Comparison of ENCODE assay signal across 7 mouse cellular contexts in the genomic region with DNA sequence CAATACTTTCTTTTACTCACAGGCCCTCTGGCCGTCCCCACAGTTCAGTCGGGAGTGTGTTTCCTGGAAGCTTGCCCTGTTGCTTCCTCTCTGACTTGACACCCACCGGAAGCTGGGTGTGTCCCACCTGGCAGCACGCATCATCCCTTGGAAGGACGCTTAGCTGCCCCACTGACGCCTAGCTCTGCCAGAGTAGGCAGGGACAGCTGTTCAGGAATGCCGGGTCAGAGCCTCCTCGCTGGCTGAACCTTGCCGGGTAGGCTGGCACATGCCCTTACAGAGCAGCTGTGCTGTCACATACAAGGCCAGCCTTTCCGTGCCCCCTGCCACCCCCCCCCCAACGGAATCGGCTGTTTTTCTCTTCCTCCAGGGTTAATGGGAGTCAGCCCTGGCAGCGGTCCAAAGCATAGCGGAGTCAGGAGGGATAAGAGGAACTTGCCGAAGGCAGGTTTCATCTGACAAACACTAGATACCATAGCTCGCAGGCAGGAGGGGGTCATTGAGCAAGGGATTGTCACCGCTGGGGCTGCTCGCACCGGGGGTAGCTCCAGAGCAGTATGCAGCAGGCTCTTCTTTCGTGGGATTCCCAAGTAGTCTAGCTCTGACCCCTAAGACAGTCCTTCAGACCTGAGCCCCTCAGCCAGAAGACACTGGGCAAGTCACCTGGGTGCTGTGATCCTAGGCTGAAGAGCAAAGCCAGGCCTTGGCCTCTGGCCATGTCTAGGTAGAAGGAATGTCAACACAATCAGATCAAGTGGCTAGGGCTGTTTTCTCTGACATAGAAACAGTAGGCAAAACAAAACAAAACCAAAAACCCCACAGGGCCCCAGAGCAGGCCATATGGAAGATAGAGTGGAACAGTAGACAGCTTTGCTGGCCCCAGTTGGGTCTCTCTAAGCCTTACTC. TPM values are rescaled to one million over a fixed set of nuclear protein-coding genes. Genes with fewer than 3 reads are reported as not detected.
A peak's percentile ranks its signal among the peaks of the same experiment; 100 is the strongest.
DNase-seq lines count a peak whose midpoint lies in the region; ATAC-seq and TF ChIP-seq lines count a peak whose summit lies in the region.

No protein-coding gene starts in this region.

- DNase-seq in ZHBTc4 (ENCODE audit: low read depth, low spot score), result peak; percentile 28
- peak; percentile 86 for DNase-seq in gastrocnemius, adult 2 months
- DNase-seq in liver, adult 2 months (ENCODE audit: extremely low read depth, low read depth, low spot score), result peak; percentile 71
- peak; percentile 55 for DNase-seq in naive thymus-derived CD4-positive, alpha-beta T cell, adult 2 months (ENCODE audit: low read depth)
- peak; percentile 42 for DNase-seq in yolk sac, embryonic 10.5 days (ENCODE audit: low spot score)

- H3K36me3 ChIP-seq in hindbrain, embryonic 13.5 days, result no peaks in the 10 kb centered on the region
- H3K36me3 ChIP-seq in liver, adult 2 months (ENCODE audit: control insufficient read depth, insufficient read depth, low read length), result no peaks in the 10 kb centered on the region

- peak overlapping the region; percentile 22 for H3K4me3 ChIP-seq in brown adipose tissue, adult 24 weeks (ENCODE audit: insufficient read depth, low read depth, low read length)
- H3K4me3 ChIP-seq in gastrocnemius, adult 2 months, result peak overlapping the region; percentile 47
- no peak overlapping the region for H3K4me3 ChIP-seq in hindbrain, embryonic 13.5 days
- no peak overlapping the region for H3K4me3 ChIP-seq in liver, adult 2 months (ENCODE audit: insufficient read depth, low read depth, low read length)

- no peak overlapping the region for H3K4me2 ChIP-seq in hindbrain, embryonic 13.5 days

- H3K9me3 ChIP-seq in hindbrain, embryonic 13.5 days, result no peaks in the 10 kb centered on the region

- TF ChIP-seq POLR2A in liver, adult 2 months (IDR thresholded peaks at IDR 0.05; ENCODE audit: extremely low read depth, insufficient read depth, low read length), result no peak

- no peak; the same call in 1 of the 2 replicates for ATAC-seq in hindbrain, embryonic 13.5 days (ENCODE audit: low FRiP score)

- WGBS in hindbrain, embryonic 13.5 days, result 27% methylated on average over 20 of the region's 20 CpGs
- WGBS in liver, adult 2 months, result 7% methylated on average over 20 of the region's 20 CpGs

- peak overlapping the region; percentile 56 for H3K27ac ChIP-seq in brown adipose tissue, adult 24 weeks (replicated peaks; ENCODE audit: low read depth, low read length)
- peak overlapping the region; percentile 84 for H3K27ac ChIP-seq in gastrocnemius, adult 2 months
- peak overlapping the region; percentile 87 for H3K27ac ChIP-seq in hindbrain, embryonic 13.5 days
- H3K27ac ChIP-seq in liver, adult 2 months (replicated peaks; ENCODE audit: insufficient read depth, low read depth, low read length), result peak overlapping the region; percentile 45

- peaks cover 10% of the 10 kb centered on the region for H3K4me1 ChIP-seq in brown adipose tissue, adult 24 weeks (ENCODE audit: control insufficient read depth, insufficient read depth, insufficient read length, low read length)
- peaks cover 66% of the 10 kb centered on the region for H3K4me1 ChIP-seq in hindbrain, embryonic 13.5 days (replicated peaks)
- peaks cover 6% of the 10 kb centered on the region; the same call in 1 of the 2 replicates for H3K4me1 ChIP-seq in liver, adult 2 months (ENCODE audit: control insufficient read depth, insufficient read depth, low read length)

- TF ChIP-seq CTCF in gastrocnemius, adult 2 months (IDR thresholded peaks at IDR 0.05), result no peak
- TF ChIP-seq CTCF in liver, adult 2 months (IDR thresholded peaks at IDR 0.05; ENCODE audit: low read depth, low read length), result no peak

- H3K27me3 ChIP-seq in hindbrain, embryonic 13.5 days, result no peaks in the 10 kb centered on the region
- H3K27me3 ChIP-seq in liver, adult 2 months (ENCODE audit: control insufficient read depth, insufficient read depth, low read length), result no peaks in the 10 kb centered on the region

- no peaks in the 10 kb centered on the region for H3K79me2 ChIP-seq in liver, adult 2 months (ENCODE audit: control insufficient read depth, insufficient read depth, low read length)

- peak overlapping the region; percentile 36; the same call in 1 of the 2 replicates for H3K9ac ChIP-seq in hindbrain, embryonic 13.5 days
- no peak overlapping the region for H3K9ac ChIP-seq in liver, adult 2 months (ENCODE audit: low read depth, low read length)

- intact Hi-C loops in gastrocnemius, adult 2 months (cut with DNase I), result no loop called here

RNA-seq across cellular contexts. Expression of a gene that starts 58.9 kb away (rescaled TPM):
- polyA plus RNA-seq in brown adipose tissue, adult 24 weeks (2012; ENCODE audit: insufficient read depth, insufficient read length, missing spikeins), result 0.42 and 0.99 TPM in 2 replicates
- total RNA-seq in gastrocnemius, adult 2 months (2021), result under 1 TPM in 1 of 2 experiments, not detected in 1; 0.06 TPM
- polyA plus RNA-seq in hindbrain, embryonic 13.5 days (2015; fragmentation: Nextera tagmentation; extraction: Ambion mirVana), result 0.40 and 0.42 TPM in 2 replicates
- total RNA-seq in liver, adult 2 months (2014; rRNA removed), result not detected in 2 replicates
- not detected in 2 replicates for polyA plus RNA-seq in liver, adult 2 months (2012; rRNA removed)

Comparison
In these comparisons a context has a peak if more than half of its experiments do, and no peak if none do; other contexts are left out.
1. DNase-seq: peak in every context shown above with its lines; median percentile 86 in gastrocnemius, adult 2 months; 71 in liver, adult 2 months; 55 in naive thymus-derived CD4-positive, alpha-beta T cell, adult 2 months; 42 in yolk sac, embryonic 10.5 days; 28 in ZHBTc4.
2. H3K4me3 ChIP-seq: peak in brown adipose tissue, adult 24 weeks (single experiment) and gastrocnemius, adult 2 months (single experiment); none in hindbrain, embryonic 13.5 days (single experiment) and liver, adult 2 months (single experiment).
3. Peak in every context shown above with its lines, with median percentiles within 50 percentile points of each other: H3K27ac ChIP-seq.